Mouse (Mus musculus): ENCODE measurements around the gene Krt76. TPM values are rescaled to one million over a fixed set of nuclear protein-coding genes. Genes with fewer than 3 reads are reported as not detected.

Krt76 gene
- total RNA-seq, 2 experiments from 2014 or later = not detected

DNA sequence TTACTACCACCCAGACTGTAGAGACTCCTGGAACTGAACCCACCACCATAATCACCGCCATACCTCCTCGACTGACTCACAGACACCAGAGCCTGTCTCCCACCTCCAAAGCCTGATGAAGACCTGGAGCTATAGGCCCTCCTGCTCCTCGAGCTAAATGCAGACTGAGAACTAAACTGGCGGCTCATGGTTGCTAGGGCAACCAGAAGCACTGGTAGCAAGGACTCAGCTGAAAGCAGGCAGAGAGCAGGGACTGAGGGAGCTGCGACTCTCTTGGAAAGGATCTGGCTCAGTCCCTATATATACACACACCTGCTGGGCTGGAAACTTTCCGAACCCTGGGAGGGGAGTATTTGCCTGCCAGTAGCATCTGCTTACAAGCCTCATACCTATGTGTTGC, 23.3 kb downstream of the Krt76 start, which contains the start of gene Krt77:
Krt77 (minus strand) TSS at position 275 of the 400 bp plus-strand sequence.
- intact Hi-C loops (cut with DNase I) = no loop called here
- peak; percentile 79 to 87 for DNase-seq (ENCODE audit: low spot score in 2 of 2)

DNA sequence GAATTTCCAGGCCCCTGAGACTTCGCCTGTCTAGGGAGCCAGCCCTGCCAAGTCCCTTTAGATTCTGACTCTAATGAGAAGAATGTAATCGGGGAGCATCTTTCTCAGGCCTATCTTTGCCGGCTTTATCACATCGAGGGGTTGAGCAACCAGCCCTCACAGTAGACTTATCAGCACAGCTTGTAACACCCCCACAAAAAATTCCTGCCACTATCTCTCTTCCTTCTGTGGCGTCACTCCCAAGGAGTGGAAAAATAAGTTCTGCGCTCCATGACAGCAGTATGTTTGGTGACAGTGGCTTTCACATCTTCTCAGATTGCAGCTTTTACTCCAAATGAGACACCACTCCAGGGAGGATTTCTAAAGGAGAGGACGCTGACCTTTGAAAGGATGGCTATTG, 26.0 kb downstream of the Krt76 start:
- DNase-seq (ENCODE audit: low spot score in 2 of 2) = peak in 1 of 2 experiments; percentile 76
- intact Hi-C loops (cut with DNase I) = no loop called here

DNA sequence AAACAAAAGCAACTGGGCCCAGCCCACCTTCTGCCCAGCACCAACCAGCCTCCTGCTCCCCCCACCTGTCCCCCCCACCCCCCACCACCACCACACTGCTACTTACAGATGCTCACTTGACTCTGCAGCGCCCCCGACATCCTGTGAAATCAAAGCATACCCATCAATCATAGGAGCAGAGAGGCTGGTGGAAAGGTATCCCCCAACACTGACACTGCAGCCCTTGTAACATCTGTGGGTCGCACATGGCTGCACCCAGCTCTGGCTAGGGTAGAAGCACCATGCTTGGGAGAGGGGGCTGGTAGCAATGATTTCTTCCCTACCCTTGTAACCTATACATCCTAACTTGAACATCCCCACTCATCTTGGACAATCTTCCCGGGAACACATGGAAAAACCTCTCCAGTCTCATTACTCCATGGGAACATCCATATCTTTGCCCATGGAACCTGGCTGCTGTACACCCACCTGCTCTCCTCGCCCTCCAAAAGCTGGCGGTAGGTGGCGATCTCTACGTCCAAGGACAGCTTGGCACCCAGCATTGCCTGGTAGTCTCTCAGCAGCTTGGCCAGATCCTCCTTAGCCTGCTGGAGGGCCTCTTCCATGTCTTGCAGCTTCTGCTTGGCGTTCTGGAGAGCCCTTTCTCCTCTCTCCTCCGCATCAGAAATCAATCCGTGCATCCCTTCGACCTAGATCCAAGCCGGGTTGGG, 32.1 kb downstream of the Krt76 start:
- intact Hi-C loops (cut with DNase I) = no loop called here
- DNase-seq (ENCODE audit: low spot score in 2 of 2) = no peak

DNA sequence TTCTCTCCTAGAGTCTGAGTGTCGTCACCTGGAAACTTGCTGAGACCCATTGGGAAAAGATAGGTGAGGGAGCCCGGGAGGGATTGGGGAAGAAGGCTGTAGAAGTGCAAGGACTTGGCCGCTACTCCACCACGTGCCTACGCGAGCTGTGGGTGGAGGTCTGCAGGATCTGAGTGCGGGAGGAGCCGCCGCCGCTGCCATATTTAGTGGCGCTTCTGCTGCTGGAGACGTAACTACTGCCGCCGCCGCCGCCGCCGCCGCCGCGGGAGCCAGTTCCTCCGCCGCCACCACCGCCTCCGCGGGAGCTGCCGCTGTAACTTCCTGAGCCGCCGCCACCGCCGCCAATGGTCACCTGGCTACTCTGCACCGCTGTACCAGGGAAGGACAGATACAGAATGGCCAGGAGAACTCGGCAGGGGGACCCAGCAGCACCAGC, 33.0 kb downstream of the Krt76 start:
- intact Hi-C loops (cut with DNase I) = no loop called here
- DNase-seq (ENCODE audit: low spot score in 2 of 2) = peak; percentile 60 to 71

DNA sequence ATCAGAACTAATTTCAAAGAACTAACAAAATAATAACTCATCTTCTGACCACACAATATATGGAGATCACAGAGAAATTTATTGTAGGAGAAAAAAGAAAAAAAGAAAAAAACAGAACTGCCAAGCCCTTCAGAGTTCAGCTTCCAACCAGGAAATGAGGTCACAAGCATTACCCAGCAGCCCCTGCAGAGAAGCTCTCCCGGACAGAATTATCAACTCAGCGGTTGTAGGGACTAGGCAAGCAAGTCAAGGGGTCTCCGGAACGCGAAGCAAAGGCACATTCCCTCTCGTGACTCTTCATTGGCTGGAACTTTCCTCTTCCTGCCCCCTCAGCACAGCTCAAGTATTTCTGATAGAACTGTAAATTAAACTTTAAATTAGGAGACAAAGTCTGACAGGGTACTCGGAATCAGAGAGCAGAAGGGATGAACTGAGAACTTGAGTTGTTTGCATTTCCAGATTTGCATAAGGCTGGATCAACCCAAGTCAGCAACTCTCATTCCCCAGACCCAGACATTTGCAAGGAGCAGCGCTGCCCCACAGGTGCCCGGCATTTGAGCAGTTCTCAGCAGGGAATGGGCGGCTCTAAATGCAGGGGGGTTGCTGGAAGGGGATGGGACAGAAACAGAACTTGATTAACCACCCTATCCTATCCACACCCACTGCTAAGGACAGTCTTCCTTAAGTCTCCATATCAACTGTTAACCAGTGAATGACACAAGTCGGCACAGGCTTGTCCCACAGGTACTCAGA, 33.9 kb downstream of the Krt76 start:
- intact Hi-C loops (cut with DNase I) = no loop called here
- DNase-seq (ENCODE audit: low spot score in 2 of 2) = no peak

DNA sequence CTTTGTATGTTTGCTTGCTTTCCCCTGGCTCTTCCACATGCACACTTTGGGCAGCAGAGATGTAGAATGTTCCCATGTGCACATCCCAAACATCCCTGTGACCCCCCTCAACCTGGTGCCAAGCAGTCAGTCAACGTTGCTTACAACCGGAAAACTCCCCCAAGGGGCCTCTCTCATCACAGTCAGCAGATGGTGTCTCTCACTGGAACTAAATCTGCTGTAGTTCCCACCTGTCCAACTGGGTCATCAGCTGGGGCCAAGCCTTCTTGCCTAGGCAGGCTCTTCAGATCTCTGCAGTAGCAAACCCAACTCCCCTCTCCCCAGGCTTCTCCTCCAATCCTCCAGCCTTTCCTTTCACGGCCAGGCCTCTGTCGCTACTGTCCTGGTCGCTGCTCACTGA, 36.0 kb downstream of the Krt76 start:
- intact Hi-C loops (cut with DNase I) = no loop called here

DNA sequence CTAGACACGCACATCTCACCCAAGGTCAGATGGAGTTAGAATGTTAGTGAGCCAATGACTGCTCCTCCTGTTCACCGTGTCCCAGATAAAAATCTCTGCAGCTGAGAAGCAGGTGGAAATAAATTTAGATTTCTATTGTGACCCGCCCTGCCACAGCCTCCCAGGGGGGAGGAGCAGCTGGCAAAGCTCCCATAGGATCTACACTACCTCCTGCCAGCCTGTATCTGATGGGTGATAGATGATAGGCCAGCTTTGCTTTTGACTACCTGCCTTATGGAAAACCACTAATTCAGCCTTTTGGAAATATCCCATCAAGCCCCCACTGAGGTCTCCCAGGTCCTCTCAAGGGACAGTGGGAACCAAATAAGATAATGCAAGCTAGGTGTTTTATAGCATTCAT, 37.0 kb downstream of the Krt76 start:
- no peak for DNase-seq (ENCODE audit: low spot score in 2 of 2)
- intact Hi-C loops (cut with DNase I) = no loop called here

More for the DNA sequence above, 36.0 kb downstream of the Krt76 start:
- no peak for DNase-seq (ENCODE audit: low spot score in 2 of 2)

DNA sequence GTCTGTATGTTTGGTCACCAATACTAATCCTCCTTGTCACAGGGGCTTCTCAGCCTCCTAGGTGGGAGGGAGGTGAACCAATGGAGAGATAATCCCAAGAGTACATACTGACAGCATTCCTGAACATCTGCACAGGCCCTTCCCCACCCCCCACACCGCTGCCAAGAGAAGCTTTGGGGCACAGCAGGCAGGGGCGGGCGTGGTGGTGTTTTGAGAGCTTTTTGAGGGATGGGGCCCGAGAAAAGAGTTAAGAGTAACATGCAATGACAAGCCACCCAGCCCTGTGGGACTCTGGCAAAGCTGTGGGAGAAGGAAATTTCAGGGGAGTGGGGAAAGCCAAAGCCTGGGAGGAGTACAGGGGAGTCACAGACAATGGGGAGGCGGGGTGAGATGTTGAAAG, 38.4 kb downstream of the Krt76 start:
- intact Hi-C loops (cut with DNase I) = no loop called here
- no peak for DNase-seq (ENCODE audit: low spot score in 2 of 2)

DNA sequence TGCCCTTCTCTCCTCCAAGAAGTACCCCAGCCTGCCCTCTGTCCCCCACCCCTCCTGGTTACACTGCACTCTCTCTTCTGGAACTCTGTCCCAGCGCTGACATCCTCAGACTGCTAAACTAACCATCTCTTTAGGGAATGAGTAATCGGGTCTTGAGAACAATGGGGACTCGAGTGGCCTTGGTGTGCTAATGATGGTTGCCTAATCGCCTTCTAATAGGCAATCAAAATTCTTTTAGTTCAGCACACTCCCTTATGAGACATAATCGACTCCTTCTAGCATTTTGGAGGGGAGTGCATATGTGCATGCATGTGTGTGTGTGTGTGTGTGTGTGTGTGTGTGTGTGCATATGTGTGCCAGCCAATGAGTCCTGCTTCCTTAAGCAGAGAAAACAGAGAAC, 40.1 kb downstream of the Krt76 start:
- intact Hi-C loops (cut with DNase I) = no loop called here
- no peak for DNase-seq (ENCODE audit: low spot score in 2 of 2)

DNA sequence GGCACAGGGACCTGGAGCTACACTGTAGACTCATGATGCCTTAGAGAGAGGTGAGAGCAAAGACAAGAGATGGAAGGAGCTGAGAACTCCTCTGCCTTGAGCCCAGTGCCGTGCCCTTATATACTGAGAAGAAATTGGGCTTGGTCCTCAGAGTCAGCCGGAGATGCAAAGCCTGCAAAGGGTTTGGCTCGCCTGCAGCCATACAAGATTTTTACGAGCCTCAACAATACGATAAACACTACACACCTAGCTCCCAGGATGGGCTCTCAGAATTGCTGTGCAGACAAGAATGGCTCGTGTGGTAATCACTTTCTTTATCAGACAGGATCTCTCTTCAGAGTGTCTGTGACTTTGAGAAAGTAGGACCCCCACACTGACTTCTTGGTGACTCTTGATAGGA, 42.0 kb downstream of the Krt76 start, which contains the start of gene Krt1:
Krt1 (minus strand) TSS at position 101 of the 400 bp plus-strand sequence.
- no peak for DNase-seq (ENCODE audit: low spot score in 2 of 2)
- intact Hi-C loops (cut with DNase I) = no loop called here

DNA sequence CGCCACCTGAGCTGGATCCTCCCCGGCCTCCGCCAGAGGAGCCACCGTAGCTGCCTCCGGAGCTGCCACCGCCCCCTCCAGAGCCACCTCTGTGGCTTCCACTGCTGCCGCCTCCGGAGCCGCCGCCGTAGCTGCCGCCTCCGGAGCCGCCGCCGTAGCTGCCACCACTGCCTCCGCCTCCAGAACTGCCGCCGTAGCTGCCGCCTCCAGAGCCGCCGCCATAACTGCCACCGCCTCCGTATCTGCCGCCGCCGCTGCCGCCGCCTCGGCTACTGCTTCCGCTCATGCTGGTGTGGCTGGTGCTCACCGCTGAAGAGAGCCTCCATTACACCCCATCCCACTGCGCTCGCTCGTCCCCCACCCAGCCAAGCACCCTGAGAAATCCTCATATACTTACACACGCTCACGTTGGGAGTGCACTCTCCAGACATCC, 46.7 kb downstream of the Krt76 start:
- intact Hi-C loops (cut with DNase I) = no loop called here
- peak; percentile 45 to 65 for DNase-seq (ENCODE audit: low spot score in 2 of 2)

DNA sequence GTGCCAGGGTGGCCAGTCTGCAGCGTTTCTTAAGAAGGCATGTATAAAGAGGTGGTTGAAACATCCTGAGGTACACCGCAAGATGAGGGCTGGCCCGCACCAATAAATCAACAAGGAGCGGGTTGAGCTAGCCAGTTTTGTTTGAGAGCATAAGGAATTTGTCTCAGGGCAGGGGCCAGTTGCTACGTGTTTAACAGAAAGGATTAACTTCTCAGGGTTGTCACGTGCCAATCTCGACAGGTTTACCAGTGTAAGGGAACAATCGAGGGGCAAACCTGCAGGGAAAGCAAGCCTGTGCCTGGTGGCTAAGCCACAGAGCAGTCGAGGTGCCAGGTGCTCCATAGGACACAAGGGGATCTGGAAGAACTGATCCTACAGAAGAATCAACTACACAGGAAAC, 49.5 kb downstream of the Krt76 start:
- intact Hi-C loops (cut with DNase I) = no loop called here
- DNase-seq (ENCODE audit: low spot score in 2 of 2) = no peak

DNA sequence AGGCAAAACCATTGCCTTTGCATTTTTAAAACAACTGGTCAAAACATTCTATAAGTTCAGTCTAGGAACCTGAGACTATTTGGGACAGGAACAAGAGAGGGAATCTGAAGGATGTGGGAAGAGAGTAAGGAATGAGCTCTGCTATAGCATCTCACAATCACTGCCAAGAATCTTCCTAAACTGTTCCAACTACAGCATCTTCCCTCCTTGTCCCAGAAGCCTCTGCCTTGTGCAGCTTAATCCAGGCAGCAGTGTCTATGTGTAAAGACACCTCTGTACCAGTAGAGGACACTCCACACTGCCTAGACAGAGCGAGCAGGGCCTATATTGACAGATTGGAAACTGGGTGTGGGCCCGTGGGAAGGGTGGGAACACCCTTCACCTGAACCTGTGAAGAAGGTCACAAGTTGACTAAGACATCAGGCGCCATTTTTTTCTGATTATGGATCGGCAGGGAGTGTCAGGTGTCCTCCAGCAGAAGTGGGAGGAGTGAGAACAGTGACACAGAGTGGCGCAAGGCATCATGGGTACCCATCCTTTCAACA, 57.9 kb downstream of the Krt76 start:
- DNase-seq (ENCODE audit: low spot score in 2 of 2) = peak in 1 of 2 experiments; percentile 58
- intact Hi-C loops (cut with DNase I) = no loop called here

Small RNAs within 50 kb of the gene (microRNA-seq; reads per million reads assigned to microRNA genes)
- gene Gm44356 = 0 reads per million in 2 experiments

Other genes with a start within 250 kb of the Krt76 start
- not detected for gene Gm5478, start 245.5 kb downstream of the Krt76 start, total RNA-seq (2021)
- gene Krt6b, start 212.6 kb downstream of the Krt76 start, total RNA-seq (2021) = not detected
- not detected for gene Krt6a, start 198.6 kb downstream of the Krt76 start, total RNA-seq (2021)
- not detected for gene Krt5, start 180.0 kb downstream of the Krt76 start, total RNA-seq (2021)
- not detected for gene Krt71, start 149.8 kb downstream of the Krt76 start, total RNA-seq (2021)
- gene Krt72, start 106.5 kb downstream of the Krt76 start, total RNA-seq (2021) = not detected
- gene Krt73, start 90.6 kb downstream of the Krt76 start, total RNA-seq (2021) = 1 to 10 TPM; 1.3 to 2.0 TPM
- gene Krt2, start 74.8 kb downstream of the Krt76 start, total RNA-seq (2021) = under 1 TPM; 0.16 to 0.23 TPM
- 1 to 10 TPM; 2.4 to 2.5 TPM for gene Krt1, start 42.1 kb downstream of the Krt76 start, total RNA-seq (2021)
- gene Krt77, start 23.2 kb downstream of the Krt76 start, total RNA-seq (2021) = 10 to 100 TPM; 10.1 to 12.6 TPM
- not detected for gene Krt4, start 31.8 kb upstream of the Krt76 start, total RNA-seq (2021)
- not detected for gene Krt79, start 47.4 kb upstream of the Krt76 start, total RNA-seq (2021)
- not detected for gene Krt78, start 61.4 kb upstream of the Krt76 start, total RNA-seq (2021)
- gene Krt8, start 111.6 kb upstream of the Krt76 start, total RNA-seq (2021) = under 1 TPM in 1 of 2 experiments, not detected in 1; 0.32 TPM
- gene Krt18, start 135.3 kb upstream of the Krt76 start, total RNA-seq (2021) = under 1 TPM in 1 of 2 experiments, not detected in 1; 0.69 TPM
- 100 to 1,000 TPM; 157 to 161 TPM for gene Eif4b, start 180.9 kb upstream of the Krt76 start, total RNA-seq (2021)
- 10 to 100 TPM; 11.8 to 19.1 TPM for gene Tns2, start 207.5 kb upstream of the Krt76 start, total RNA-seq (2021)
- gene Spryd3, start 243.3 kb upstream of the Krt76 start, total RNA-seq (2021) = 100 to 1,000 TPM; 142 to 146 TPM

Data from left cerebral cortex, postnatal 25 days (tissue).